Mouse (Mus musculus) limb, embryonic 11.5 days (tissue): Measurements from ENCODE around the gene Nrp1. TPM values are rescaled to one million over a fixed set of nuclear protein-coding genes. Genes with fewer than 3 reads are reported as not detected.

Experiments used
- ATAC-seq: fragments of 200-750 bp; cut with Nextera tagmentation; 2 replicates; pipeline ENCODE4 v1.8.0; 2017; ENCODE audit warnings: low read depth; ENCODE audit not compliant: insufficient number of reproducible peaks, low FRiP score, low TSS enrichment
- DNase-seq: peaks from one replicate; pipeline ENCODE4 v3.0.0-alpha.2; 2015; ENCODE audit warnings: low spot score
- H3K27ac ChIP-seq: fragments of 300-500 bp; sonication (generic); replicated peaks from 2 replicates; pipeline ENCODE4 v1.5.1; 2014; ENCODE audit warnings: low read depth, mild to moderate bottlenecking, low read length
- H3K27me3 ChIP-seq: fragments of 300-500 bp; sonication (generic); 2 replicates; pipeline ENCODE4 v1.6.1; 2014; ENCODE audit warnings: mild to moderate bottlenecking, low read length, mixed read lengths; ENCODE audit not compliant: control insufficient read depth, insufficient read depth
- H3K36me3 ChIP-seq: fragments of 300-500 bp; sonication (generic); 2 replicates; pipeline ENCODE4 v1.6.1; 2014; ENCODE audit warnings: mild to moderate bottlenecking, low read length, moderate library complexity, mixed read lengths; ENCODE audit not compliant: control insufficient read depth, insufficient read depth
- H3K4me1 ChIP-seq: fragments of 300-500 bp; sonication (generic); 2 replicates; pipeline ENCODE4 v1.6.1; 2014; ENCODE audit warnings: low read length, mixed read lengths; ENCODE audit not compliant: control insufficient read depth, insufficient read depth
- H3K4me2 ChIP-seq: fragments of 300-500 bp; sonication (generic); 2 replicates; pipeline ENCODE4 v1.6.1; 2014; ENCODE audit warnings: low read depth, mild to moderate bottlenecking, moderate library complexity; ENCODE audit not compliant: severe bottlenecking
- H3K4me3 ChIP-seq: fragments of 300-500 bp; sonication (generic); 2 replicates; pipeline ENCODE4 v1.5.1; 2014; ENCODE audit warnings: low read depth, low read length
- H3K9ac ChIP-seq: fragments of 300-500 bp; sonication (generic); 2 replicates; pipeline ENCODE4 v1.6.1; 2014; ENCODE audit warnings: mild to moderate bottlenecking, low read length
- H3K9me3 ChIP-seq: fragments of 300-500 bp; sonication (generic); 2 replicates; pipeline ENCODE4 v1.6.1; 2016; ENCODE audit warnings: low read length; ENCODE audit not compliant: control insufficient read depth
- WGBS: fragments of 180-500 bp; shearing (Covaris S2); extraction: QIAGEN DNeasy Blood & Tissue Kit; methylation state at CpG from one replicate; pipeline ENCODE4 v1.1.7; 2014; 5-methylcytosine and 5-hydroxymethylcytosine counted together
- polyA plus RNA-seq: library from polyadenylated mRNA; unstranded; fragments of >200 nt; fragmentation: Nextera tagmentation; extraction: Ambion mirVana; gene quantifications from 2 replicates; pipeline ENCODE4 v1.2.1, GENCODE M21; 2014

Nrp1 gene
- 51.1 and 54.1 TPM in 2 replicates for polyA plus RNA-seq

DNA sequence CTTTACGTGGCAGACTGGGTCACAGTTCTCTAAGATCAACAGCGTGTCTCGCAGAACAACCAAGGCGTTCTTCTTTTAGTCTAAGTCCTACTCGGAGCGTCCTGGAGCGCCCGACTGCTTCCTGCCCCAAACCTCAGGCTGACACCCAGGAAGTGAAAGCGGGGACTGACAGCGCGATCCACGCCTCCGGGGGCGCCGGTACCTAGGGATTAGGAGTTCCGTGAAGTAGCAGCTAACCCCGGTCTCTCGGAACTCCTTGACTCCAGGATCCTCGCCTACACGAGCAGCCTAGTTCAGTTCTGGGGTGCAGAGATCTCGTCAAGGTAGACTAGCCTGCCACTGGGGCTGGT, at the start of gene Nrp1:
Gene Nrp1 (plus strand): TSS at position 199 of the 350 bp plus-strand sequence.
- H3K27ac ChIP-seq: peak within 1 kb of the TSS; percentile 90
- no peaks in the 10 kb centered on the region for H3K9me3 ChIP-seq
- H3K27me3 ChIP-seq: no peaks in the 10 kb centered on the region
- peak within 1 kb of the TSS; percentile 87 for H3K9ac ChIP-seq
- peak within 1 kb of the TSS; percentile 100 for H3K4me2 ChIP-seq
- H3K4me3 ChIP-seq: peak within 1 kb of the TSS; percentile 73
- ATAC-seq: peak; percentile 20; the same call in 1 of the 2 replicates
- H3K36me3 ChIP-seq: no peaks in the 10 kb centered on the region
- DNase-seq: no peak
- under 1% methylated on average over 21 of the region's 21 CpGs for whole genome bisulfite sequencing
- H3K4me1 ChIP-seq: peaks cover 14% of the 10 kb centered on the region; the same call in 1 of the 2 replicates

DNA sequence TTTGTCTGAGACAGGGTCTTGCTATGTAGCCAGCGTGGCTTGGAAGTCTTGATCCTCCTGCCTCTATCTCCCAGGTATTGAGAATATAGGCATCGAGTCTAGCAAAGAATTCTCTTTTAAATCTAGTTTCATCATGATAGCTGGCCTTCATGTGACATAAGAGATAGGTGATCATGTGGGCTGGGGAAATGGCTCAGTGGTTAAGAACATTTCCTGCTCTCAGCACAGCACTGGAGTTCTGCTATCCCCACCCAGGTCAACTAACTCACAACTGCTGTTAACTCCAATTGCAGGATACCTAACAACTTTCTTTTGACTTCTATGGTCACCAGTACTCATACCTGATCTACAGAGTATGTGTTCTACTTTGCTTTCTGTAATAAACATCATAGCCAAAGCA, 37.6 kb upstream of the Nrp1 start:
- Histone ChIP-seq H3K4me2 (no peak overlapping the region), H3K27me3 (no peaks in the 10 kb centered on the region), H3K4me1 (no peaks in the 10 kb centered on the region), H3K36me3 (no peaks in the 10 kb centered on the region), H3K9ac (no peak overlapping the region), H3K27ac (no peak overlapping the region), H3K9me3 (no peaks in the 10 kb centered on the region), H3K4me3 (no peak overlapping the region)
- WGBS: 93% methylated on average over 2 of the region's 2 CpGs
- DNase-seq (no peak), ATAC-seq (no peak)

DNA sequence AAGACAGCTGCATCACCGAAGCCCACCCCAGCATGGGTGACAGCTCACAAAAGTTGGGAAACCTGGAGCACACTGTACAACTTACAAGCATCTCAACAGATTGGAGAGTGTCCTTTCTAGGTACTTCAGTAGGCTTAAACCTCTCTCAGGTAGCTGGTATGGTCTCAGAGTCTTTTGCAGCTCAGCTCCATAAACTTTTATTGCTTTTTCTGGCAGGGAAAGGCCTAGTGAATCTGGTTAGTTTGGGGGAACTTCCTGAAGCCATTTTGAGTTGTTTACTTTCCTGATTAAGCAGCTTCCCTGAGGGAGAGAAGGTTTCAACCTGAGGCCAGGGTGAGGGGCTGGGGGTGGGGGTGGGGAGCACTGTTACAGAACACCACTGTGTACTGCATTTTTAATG, 31.1 kb upstream of the Nrp1 start:
- H3K4me2 ChIP-seq: no peak overlapping the region
- DNase-seq (peak; percentile 24), ATAC-seq (no peak)
- no peak overlapping the region for H3K4me3 ChIP-seq
- H3K9ac ChIP-seq: no peak overlapping the region
- WGBS: 81% methylated on average over 1 of the region's 1 CpGs
- H3K9me3 ChIP-seq: no peaks in the 10 kb centered on the region
- peaks cover 5% of the 10 kb centered on the region for H3K4me1 ChIP-seq
- no peaks in the 10 kb centered on the region for H3K36me3 ChIP-seq
- no peaks in the 10 kb centered on the region for H3K27me3 ChIP-seq
- no peak overlapping the region for H3K27ac ChIP-seq

DNA sequence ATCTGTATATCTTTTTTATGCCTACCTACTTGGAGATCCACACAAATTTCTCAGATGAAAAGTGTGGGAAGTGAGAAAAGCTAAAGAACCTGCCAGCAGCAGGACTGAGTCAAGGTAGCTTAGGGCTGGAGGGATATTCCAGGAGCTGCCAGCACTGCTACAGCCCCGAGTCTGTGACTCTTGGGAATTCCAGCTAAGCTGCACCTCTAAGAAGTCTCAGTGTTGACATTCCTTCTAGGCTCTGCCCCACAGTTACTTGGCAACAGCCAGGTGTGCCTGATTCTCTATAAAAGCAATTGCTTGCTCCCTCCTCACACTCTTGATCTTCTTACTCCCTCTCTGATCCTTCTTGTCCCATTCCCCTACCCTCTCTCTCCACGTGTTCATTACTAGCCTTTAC, 30.5 kb upstream of the Nrp1 start:
- no peak for ATAC-seq

DNA sequence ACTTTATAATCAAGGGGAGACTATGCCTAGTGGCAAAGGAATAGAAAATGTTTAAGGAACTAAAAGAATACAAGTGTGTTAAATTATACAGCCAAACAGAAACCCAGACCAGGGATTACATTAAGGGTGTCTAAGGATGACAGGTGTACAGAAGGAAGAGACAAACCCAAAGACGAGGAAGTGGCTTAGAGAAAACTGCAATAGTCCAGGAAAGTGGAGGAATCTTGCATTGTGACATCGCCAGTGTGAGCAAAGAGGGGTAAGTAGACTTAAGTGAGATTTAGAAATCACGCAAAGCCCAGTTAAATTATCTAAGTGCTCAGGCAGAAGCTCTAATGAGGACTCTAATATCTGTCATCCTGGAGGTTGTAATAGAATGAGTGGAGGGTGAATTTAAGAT, 28.9 kb upstream of the Nrp1 start:
- Histone ChIP-seq H3K9me3 (no peaks in the 10 kb centered on the region), H3K4me3 (no peak overlapping the region), H3K27me3 (no peaks in the 10 kb centered on the region), H3K9ac (no peak overlapping the region), H3K4me1 (peaks cover 5% of the 10 kb centered on the region), H3K27ac (no peak overlapping the region), H3K4me2 (no peak overlapping the region), H3K36me3 (no peaks in the 10 kb centered on the region)
- DNase-seq: no peak
- WGBS: 87% methylated on average over 3 of the region's 3 CpGs
- ATAC-seq: no peak

More for the DNA sequence above, 30.5 kb upstream of the Nrp1 start:
- no peak overlapping the region for H3K27ac ChIP-seq
- H3K4me3 ChIP-seq: no peak overlapping the region
- H3K27me3 ChIP-seq: no peaks in the 10 kb centered on the region
- DNase-seq: peak; percentile 24
- no peaks in the 10 kb centered on the region for H3K36me3 ChIP-seq
- no peaks in the 10 kb centered on the region for H3K9me3 ChIP-seq
- peaks cover 5% of the 10 kb centered on the region for H3K4me1 ChIP-seq
- 10% methylated on average over 2 of the region's 2 CpGs for WGBS
- no peak overlapping the region for H3K4me2 ChIP-seq
- H3K9ac ChIP-seq: no peak overlapping the region

DNA sequence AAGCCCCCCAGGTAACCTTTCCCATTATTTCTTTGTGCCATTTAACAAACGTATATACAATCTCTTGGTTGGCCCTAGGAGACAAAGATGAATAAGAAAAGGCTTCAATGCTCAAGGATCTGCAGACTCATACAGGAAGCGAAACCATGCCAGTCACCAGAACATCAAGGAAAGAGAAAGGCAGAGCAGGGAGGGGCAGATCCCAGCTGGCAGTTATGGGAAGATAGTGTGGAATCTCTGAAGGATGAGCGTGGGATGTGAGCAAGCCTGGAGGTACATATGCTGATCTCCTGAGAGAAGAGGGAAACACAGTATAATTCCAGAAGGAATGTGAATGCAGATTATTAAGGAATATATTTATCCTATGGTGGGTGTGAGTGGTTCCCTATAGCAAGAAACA, 22.4 kb upstream of the Nrp1 start:
- DNase-seq: no peak
- WGBS: 83% methylated on average over 3 of the region's 3 CpGs
- no peaks in the 10 kb centered on the region for H3K4me1 ChIP-seq
- no peaks in the 10 kb centered on the region for H3K9me3 ChIP-seq
- H3K4me3 ChIP-seq: no peak overlapping the region
- ATAC-seq: no peak
- no peak overlapping the region for H3K9ac ChIP-seq
- no peak overlapping the region for H3K27ac ChIP-seq
- H3K36me3 ChIP-seq: no peaks in the 10 kb centered on the region
- H3K4me2 ChIP-seq: no peak overlapping the region
- H3K27me3 ChIP-seq: no peaks in the 10 kb centered on the region

DNA sequence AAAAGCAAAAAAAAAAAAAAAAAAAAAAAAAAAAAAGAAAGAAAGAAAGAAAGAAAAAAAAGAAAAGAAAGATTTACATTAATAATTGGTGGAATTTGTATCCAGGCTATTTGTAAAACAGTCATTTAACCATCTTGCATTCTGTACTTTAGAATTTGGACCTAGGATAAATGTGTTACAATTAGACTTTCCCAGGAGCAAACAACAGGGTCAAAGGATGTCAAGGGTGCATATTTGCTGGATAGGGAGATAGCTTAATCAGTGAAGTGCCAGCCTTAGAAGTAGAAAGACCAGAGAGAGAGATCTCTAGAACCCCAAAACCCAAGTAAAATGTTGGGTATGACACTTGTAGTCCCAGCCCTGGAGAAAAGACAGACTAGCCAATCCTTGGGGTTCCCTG, 19.5 kb upstream of the Nrp1 start:
- Histone ChIP-seq H3K27ac (no peak overlapping the region), H3K4me1 (no peaks in the 10 kb centered on the region), H3K4me2 (no peak overlapping the region), H3K9me3 (no peaks in the 10 kb centered on the region), H3K36me3 (no peaks in the 10 kb centered on the region), H3K9ac (no peak overlapping the region), H3K27me3 (no peaks in the 10 kb centered on the region), H3K4me3 (no peak overlapping the region)
- ATAC-seq: no peak
- no peak for DNase-seq

DNA sequence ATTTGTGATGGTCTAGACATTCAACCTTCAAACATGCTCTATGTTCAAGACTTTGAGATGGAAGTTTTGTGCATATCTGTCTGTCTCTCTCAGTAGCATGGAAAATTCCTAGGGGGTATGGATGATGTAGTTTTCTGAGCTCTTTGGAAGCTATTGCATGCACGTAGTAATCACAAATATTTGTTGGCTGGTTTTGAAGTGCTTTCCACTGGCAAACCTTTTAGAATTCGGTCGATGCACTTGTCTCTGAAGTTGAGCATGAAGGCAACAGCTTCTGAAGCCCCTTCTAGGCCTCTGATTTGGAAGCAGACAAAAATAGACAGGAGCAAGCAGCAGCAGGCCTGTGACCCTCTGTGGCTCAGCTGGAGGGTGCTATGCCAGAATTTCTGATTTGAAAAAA, 18.9 kb upstream of the Nrp1 start:
- H3K9ac ChIP-seq: no peak overlapping the region
- H3K27me3 ChIP-seq: no peaks in the 10 kb centered on the region
- no peak overlapping the region for H3K4me2 ChIP-seq
- H3K36me3 ChIP-seq: no peaks in the 10 kb centered on the region
- no peaks in the 10 kb centered on the region for H3K9me3 ChIP-seq
- H3K4me3 ChIP-seq: no peak overlapping the region
- no peak for DNase-seq
- H3K27ac ChIP-seq: no peak overlapping the region
- ATAC-seq: no peak
- 96% methylated on average over 3 of the region's 3 CpGs for WGBS
- no peaks in the 10 kb centered on the region for H3K4me1 ChIP-seq

DNA sequence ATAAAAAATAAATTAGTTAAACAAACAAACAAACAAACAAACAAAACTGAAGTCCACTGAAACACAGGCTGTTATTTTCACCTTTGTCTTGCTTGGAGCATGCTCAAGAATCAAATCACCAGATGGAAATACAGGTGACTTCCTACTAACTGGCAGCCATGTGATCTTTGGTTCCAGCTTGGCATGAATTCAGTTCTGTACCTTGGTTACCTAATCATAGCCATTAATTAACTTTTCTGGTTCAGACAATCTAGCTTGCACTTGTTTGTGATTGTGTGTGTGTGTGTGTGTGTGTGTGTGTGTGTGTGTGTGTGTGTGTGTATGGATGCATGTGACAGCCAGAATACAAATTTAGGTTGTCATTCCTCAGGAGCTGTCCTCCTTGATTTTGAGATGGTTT, 8.0 kb upstream of the Nrp1 start:
- no peaks in the 10 kb centered on the region for H3K27me3 ChIP-seq
- no peak overlapping the region for H3K9ac ChIP-seq
- H3K36me3 ChIP-seq: no peaks in the 10 kb centered on the region
- H3K4me3 ChIP-seq: no peak overlapping the region
- no peak overlapping the region for H3K27ac ChIP-seq
- ATAC-seq (no peak), DNase-seq (no peak)
- H3K9me3 ChIP-seq: no peaks in the 10 kb centered on the region
- H3K4me2 ChIP-seq: no peak overlapping the region
- no peaks in the 10 kb centered on the region for H3K4me1 ChIP-seq
